Mouse (Mus musculus) urinary bladder, postnatal 4 days (tissue): ENCODE results near the gene Tomm20l.
A peak's percentile ranks its signal among the peaks of the same experiment; 100 is the strongest.
"Not testable (repeated sequence)": the region's sequence is repeated elsewhere in the genome, so short reads cannot be mapped to it uniquely, and the experiment has no call there.

Experiments
- DNase-seq, 2 experiments: peaks; one replicate each; pipeline ENCODE4 v3.0.0; 2021 to 2022; ENCODE audit warnings: low spot score in 2 of 2

Gene Tomm20l

DNA sequence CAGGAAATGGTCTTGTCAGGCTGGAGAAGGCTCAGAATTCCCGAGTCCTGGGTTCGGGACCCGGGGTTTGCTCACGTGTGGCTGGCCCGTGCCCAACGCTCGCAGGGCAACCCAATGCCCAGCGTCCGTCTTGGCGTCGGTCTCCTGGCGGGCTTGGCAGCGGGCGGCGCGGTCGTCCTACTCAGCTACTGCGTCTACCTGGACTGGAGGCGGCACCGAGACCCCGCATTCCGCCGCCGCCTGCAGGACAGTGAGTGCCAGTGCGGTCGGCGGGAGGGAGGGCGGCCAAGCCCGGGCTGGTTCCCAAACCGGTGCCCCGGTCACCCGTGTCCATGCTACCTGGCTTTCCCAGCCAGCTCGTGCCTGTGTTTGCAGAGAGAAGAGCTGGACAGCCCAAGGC, at the start of gene Tomm20l:
Gene Tomm20l (plus strand): TSS at position 98 of the 400 bp plus-strand sequence.
- DNase-seq: peak in 1 of 2 experiments; percentile 29

DNA sequence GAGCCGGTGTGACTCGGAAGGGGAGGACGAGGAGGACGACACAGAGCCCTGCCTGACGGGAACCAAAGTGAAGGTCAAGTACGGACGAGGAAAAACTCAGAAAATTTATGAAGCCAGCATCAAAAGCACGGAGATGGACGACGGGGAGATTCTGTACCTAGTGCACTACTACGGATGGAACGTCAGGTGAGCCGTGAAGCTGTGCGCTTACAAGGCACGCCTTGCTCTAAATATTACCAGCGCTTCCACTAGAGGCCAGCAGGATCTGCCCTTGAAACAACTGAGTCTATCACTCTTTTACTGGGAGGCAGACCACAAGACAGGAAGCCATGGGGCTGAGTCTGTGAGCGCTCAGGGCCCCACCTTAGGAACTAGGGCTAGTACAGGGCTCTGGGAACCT, 41.4 kb upstream of the Tomm20l start:
- peak in 1 of 2 experiments; percentile 42 for DNase-seq

DNA sequence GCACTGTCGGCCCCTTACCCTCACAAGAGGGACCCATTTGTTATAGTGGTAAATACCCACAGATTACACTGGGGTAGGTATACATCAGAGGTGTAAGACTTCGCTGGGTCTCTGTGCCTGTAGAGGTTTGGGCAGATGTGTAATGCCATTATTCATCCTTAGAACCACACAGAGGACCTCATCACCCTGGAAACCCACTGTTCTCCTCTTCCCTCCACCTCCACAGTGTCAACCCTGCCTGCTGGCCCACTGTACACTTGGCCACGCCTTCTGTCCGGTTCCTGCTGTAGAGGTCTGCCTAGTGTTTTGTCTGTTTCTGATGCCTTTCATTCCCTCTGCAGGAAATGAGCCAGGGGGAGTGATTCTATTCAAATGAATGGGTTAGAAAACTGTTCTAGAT, 39.2 kb upstream of the Tomm20l start:
- DNase-seq: no peak

DNA sequence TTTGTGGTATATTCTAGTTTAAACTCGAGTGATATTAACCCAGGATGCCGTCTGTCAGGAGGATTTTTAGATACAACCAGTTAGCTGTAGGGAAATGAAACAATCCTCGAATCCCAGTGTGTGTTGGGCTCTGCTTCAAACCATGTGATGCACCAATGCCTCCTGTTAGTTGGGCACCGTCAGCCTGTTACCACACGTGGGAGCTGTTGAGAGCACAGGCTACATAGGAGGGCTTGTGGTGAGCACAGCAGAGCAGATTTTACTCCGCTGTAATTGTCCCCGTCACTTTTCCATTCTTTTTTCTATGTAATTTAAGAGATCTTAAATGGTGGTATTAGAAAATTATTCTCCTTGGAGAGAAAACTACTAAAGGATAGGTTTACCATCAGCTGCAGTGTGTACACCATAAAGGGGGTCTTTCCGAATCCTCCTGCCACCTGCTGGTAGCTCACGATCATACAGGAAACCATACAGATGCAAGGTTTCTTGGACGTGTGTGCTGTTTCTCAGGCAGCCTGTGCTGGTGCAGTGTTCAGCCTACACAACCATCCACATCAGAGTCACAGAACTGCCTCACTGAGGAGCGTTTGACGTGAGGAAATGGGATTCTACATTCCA, 38.0 kb upstream of the Tomm20l start:
- DNase-seq: no peak

DNA sequence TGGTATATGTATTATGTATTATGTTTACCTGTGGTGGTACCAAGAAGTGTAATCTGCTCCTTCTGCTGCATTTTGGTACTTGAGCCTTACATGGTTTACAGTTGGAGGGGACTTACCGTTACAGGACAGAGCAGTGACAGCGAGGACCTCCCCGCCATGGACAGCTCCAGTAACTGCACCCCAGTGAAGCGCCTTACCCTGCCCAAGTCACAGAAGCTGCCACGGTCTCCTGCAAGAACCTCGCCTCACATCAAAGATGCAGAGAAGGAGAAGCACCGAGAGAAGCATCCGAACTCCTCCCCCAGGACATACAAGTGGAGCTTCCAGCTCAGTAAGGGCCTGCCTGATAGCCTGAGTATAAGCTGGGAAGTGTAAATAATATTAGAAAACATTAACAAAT, 24.9 kb upstream of the Tomm20l start:
- DNase-seq: no peak

DNA sequence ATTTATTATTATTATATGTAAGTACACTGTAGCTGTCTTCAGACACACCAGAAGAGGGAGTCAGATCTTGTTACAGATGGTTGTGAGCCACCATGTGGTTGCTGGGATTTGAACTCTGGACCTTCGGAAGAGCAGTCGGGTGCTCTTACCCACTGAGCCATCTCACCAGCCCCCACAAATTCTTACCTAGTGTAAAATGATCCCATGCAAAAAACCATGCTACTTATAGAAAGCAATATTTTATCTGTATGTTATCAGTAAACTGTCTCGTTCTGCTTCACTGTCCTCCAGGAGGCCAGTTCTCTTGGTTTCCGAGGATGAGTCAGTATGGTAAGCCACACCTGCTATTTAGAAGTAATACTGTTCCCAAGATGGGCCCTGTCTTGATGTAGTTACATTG, 7.0 kb upstream of the Tomm20l start:
- DNase-seq: not testable (repeated sequence)

DNA sequence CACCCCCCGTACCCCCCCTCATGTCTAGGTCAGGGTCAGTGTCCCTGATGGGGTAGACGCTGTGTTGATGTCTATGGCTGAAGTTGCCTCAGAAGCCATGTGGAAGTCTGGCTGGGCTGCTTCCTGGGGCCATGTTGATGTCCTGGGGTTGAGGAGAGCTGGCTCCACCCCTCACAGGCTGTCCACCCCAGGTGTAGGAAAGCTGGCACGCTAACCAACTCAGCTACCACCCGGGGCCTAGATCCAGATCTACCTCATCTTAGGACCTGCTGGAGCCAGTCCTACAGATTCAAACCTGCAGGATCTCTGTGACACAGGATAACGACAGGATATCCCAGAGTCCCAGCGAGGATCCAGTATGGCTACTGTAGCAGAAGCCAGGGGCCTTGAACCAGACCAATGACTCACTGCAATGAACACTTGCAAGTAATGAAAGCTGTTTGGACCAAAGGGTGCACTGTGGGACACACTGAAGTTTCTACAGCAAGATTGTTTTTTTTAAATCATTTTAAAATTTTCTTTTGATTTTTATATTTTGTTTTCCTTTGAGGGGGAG, 3.9 kb upstream of the Tomm20l start:
- DNase-seq: no peak

DNA sequence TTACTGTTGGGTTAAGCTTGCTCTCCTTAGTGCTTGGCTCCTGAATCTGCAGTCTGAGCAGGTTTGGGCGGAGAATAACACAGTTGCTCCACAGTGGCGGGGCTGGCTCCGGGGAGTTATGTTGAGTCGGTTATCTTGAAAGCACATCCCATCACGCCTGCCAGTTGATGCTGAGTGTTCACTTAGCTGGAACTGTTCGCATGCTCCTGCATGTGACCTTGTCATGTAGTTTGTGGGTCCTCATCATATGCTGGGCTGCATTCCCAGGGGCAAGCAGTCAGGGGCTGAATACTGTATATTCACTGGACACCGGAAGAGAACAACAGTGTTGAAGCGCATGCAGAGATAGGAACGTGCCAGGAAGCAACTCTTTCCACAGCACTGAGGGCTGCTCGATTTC, 1.8 kb downstream of the Tomm20l start:
- no peak for DNase-seq

DNA sequence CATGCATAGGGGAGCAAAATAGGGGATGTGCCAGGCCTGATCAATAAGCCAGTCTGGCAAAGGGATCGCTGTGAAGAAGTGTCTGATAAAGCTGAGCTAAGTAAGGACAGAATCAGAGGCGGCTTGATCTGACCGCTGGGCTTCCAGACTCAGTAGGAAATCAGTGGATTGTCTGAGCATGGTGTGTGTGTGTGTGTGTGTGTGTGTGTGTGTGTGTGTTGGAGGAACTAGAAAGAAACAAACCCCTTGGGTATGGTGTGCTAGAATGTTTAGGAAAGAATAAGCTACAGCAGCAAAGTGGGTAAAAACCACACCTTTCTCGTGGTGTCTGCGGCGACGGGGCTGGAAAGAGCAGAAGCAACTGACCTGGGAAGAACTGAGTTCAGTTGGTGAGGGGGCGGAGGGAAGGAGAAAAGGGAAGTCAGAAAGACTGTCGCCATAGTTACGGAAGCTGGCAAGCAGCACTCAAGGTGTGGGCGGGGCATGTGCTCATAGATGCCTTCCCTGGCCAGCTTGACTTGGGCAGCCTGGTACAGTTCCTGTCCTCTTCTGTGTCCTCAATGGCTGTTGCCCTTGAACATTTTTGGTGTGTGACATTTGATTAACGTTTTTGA, 2.6 kb downstream of the Tomm20l start:
- no peak for DNase-seq

DNA sequence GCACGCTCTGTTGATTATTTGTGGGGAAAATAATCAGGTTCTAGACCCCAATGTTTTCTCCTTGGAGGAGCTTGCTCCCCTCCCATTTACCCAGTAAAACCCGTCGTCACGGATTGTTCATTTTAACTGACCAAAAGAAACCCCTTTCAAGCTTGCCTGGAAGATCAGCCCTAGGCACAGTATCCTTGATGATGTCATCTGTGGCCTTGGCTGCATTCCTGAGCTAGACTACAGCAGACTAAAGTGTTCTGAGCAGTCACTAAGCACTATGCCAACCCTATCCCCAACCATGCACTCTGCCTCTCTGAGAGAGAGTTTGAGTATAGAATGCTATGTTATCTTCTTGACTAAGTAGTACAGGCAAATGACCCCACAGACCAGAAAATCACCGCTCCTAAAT, 5.2 kb downstream of the Tomm20l start:
- no peak for DNase-seq

DNA sequence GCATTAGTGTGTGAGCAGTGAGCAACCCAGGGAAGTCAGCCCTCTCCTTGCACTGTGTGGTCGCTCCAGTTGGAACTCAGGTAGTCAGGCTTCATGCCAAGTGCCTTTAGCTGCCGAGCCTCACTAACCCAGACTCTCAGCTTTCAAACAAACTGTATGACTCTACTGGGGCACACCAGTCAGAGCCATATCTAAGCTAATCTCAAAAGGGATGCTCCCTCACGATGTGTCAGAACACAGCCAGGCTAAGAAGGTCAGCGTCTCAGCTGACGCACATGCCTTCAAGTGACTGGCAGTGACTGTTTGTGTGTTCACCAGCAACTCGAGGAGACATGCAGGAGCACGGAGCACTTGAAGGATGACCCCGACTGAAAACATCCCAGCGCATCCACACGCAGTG, 11.5 kb downstream of the Tomm20l start:
- no peak for DNase-seq

DNA sequence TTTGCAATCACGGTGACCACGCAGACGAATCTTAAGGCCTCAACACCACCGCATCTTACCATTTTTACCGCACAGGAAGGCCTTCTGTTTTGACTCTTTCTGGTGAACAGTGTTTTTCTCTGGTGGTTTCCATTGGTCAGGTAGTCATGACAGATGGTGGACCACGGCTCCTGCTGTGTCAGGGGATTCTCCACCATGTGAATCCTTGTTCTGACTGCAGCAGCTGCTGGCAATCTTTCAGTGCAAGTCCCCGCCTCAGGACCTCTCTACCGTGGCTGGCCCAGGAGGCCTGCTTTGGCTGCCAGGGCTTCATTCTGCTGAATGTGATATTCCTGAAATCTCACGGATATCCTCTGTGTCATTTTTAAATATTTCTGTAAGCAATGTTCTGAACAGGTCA, 12.1 kb downstream of the Tomm20l start:
- no peak for DNase-seq

DNA sequence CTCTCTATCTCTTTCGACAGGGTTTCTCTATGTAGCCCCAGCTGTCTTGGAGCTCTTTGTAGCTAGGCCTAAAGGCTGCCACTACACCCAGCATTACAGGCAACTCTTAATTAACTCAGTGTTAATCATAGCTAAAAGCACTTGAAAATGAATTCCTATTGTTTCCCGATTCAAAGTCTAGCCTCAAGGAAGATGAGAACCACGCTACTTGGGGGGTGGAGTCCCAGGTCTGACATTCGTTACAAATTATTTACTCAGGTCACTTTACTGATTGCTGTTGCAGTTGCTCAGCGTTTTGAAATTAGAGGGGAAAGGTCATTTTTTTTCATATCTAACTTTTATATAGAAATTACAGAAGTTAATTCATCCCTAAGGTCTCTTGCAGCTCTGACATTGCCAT, 24.4 kb downstream of the Tomm20l start:
- DNase-seq: no peak

DNA sequence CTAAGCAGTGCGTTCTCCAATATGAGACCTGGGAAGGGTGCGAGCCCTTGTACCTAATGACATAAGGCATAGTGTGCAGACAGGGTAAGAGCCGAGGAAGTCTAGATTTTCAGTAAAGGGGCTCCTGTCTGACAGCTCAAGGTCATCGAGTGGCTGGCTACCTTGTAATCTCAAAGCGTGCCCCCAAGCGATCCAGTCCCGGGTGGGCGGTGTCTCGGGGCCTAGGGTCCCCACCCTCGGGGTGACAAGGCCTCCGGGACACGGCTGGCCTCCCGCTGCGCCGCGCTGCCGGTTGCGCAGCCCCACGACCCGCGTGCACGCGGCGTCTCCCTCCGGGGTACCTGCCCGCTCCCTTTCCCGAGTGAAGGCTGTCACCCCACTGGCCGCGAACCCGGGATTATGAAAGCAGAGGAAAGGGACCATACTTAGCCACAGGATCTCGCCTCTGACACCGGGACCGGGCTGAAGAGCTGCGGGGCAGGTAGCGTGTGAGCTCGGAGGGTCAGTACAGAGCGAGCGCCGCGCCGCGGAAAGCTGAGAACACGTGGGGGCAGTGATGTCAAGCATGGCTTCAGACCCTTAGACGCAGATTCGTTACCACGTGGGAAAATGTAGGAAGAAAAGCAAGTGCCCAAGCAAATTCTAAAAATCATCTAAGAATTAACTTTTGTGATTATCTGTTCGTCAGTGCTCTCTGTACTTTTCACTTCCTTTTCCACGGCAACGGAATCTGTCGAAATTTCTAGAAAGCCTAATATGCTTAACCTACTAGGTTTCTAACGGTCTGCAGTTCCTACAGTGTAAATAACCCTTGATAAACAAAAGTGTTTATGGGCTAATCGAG, 25.1 kb downstream of the Tomm20l start, which contains the start of the genes Timm9 and 2700049A03Rik:
Gene Timm9 (minus strand): TSS at position 555 of the 844 bp plus-strand sequence.
Gene 2700049A03Rik (plus strand): TSS at position 719 of the 844 bp plus-strand sequence.
- DNase-seq: peak; percentile 67 to 69

DNA sequence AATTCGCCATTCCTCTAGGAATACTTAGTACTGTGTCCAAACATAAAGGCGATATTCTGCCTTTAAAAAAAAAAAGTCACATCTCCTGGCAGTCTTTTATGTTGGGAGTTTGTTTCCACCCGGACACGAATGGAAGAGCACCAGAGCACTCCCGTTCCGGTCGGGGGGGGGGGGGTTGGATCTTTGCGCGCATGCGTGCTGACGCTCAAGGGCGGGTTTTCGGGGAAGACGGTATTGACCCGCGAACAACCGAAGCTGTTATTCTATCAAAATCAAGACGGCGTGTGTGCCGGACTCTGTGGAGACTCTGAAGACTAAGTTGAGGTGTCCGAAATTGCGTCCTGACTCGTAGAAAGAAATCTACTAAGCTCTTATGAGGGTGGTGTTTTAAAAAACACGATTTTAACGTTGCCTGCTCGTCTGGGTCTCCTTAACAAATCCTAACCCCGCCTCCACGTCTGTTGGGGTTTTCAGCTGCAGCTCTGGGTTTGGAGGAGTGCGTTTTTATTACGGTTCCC, 25.8 kb downstream of the Tomm20l start:
- peak; percentile 66 to 81 for DNase-seq

DNA sequence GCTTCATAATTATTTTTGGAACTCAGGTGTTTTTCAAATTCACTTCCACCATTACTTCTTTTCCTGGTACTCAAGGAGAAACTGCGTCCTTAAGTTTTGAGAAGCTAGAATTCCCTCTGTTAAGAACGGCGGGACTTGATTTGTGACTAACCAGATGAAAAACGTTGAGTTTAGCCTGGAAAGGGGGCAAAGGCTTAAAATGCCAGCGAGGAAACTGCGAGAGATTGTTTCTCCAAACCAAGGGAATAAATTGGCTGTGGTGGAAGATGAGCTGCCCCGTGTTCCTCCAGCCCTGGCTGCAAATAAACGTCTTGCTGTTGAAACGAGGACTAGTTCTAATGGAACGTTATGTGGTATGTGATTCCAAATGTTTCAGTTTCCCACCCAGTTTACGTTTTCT, 26.5 kb downstream of the Tomm20l start:
- no peak for DNase-seq

DNA sequence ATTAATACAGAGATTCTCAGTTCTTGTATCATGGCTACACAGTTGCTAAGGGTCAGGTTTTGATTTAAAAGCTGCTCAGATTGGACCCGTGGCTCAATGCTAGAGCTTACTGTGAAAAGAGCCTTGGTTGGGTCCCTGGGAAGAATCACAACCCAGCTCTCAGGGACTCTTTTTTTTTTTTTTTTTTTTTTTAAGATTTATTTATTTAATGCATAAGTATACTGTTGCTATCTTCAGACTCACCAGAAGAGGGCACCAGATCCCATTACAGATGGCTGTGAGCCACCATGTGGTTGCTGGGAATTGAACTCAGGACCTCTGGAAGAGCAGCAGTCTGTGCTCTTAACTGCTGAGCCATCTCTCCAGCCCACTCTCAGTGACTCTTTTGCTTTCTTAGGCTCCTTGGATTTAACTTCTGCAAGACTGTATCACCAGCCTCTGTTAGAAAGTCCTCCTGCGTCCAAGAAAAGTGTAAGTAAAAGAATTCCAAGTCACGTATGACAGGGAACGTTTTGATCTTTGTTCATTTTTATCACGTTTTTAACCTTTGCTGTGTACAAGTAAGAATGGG, 28.1 kb downstream of the Tomm20l start:
- no peak for DNase-seq

DNA sequence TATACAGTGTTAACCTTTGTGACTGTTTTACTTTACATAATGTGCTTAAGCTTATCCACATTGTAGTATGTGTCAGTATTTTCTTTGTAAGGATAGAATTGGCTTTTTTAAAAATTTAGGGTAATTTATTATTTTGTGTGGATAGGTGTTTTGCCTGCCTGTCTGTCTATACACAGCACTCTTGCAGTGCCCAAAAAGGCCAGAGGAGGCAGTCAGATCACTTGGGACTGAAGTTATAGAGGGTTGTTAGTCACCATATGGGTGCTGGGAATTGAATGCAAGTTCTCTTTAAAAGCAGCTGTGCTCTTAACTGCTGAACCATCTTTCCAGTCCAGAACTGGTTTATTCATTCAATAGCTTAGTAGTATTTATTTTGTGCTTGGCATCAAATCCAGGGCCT, 30.0 kb downstream of the Tomm20l start:
- no peak for DNase-seq

DNA sequence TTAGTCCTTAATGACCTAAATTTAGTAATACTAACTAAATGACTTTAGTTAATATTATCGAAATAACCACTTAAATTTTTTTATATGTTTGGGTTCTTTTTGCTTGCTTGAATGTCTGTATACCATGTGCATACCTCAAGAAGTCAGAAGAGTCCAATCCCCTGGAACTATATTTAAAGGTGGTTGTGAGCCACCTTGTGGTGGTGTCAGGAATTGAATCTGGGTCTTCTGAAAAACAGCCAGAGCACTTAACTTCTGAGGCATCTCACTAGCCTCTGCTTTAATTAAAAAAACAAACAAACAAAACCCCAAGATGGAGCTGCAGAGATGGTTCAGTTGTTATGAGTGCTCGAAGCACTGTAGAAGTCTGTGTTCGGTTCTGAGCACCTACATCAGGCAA, 36.4 kb downstream of the Tomm20l start:
- DNase-seq: no peak

DNA sequence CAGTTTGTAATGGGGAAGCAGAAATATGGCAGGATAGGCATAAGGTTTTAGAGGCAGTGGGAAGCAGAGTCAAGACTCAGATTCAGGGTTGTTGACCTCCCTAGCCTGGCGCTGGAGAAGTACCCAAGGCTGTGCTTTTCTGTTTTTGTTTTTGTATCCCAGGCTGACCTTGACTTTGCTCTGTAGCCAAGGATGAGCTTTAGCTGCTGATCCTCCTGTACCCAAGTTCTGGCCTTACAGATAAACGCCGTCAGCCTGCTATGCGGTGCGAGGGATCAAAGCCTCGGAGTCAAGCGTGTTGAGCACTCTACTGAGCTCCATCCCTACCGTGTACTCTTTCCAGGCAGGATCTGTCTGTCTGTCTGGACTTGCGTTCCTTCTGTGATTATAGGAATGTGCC, 37.6 kb downstream of the Tomm20l start:
- no peak for DNase-seq

DNA sequence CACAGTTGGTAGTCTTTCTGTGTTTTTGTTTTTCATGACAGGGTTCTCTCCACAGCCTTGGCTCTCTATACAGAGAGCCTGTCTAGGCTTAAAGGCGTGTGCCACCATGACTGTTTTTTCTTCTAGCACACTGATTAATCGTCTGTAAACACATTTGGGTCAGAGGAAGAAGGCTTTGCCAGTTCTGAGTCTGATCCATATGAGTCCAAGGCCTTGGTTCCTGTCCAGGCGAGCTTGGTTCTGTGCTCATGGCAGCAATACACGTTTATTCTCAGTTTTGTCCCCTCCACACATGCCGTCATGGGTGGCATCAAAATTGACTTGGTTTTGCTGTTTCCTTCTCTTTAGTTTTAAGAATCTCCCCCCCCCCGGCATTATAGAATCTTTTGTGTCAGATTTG, 38.2 kb downstream of the Tomm20l start:
- DNase-seq: no peak

DNA sequence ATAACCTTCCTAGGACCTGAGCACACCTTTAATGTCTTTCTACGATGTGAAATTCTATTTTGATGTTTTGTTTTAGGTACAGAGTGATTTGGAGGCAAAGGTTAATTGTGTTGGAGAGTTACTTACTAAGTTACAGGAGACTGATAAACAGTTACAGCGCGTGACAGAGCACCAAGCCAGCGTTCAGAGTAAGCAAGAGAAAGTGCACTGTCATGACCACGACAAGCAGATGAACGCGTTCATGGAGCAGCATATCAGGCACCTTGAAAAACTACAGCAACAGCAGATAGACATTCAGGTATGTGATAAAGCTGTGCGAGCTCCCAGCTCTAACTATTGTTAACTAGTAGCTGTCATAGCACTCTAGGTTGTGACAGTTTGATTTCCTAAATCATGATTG, 38.9 kb downstream of the Tomm20l start:
- no peak for DNase-seq
